Comparison of ENCODE assay signal across 8 mouse cellular contexts in the genomic region with DNA sequence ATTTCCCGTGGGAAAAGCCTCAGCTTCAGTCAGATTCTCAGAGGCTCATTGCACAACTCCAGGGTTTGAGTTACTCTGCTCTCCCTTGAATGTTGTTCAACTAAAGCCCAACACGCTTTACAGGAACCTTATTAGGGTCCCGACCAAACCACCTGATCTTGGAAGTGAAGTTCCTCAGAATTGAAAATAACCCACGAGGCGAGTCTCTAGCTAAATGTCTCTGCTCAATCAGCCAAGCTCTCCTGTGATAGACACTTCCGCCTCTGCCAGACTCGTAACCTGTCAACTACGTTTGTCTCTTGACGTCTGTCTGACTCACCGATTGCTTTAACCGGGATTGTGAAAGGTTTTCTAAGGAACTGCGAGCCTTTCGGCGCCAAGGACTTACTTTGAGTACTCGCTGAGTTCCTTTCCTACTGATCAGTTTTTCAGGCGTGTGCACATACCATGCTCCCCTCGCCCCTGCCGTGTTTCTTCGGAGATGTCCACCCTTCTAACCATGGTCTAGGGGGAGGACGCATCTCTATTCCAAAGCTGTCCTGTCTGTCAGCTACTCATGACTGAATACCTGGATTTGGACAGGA. TPM values are rescaled to one million over a fixed set of nuclear protein-coding genes. Genes with fewer than 3 reads are reported as not detected.
DNase-seq lines count a peak whose midpoint lies in the region; ATAC-seq and TF ChIP-seq lines count a peak whose summit lies in the region.

No protein-coding gene starts in this region.

- no peak for TF ChIP-seq POLR2A in cerebellum, adult 2 months (IDR thresholded peaks at IDR 0.05; ENCODE audit: borderline replicate concordance, insufficient read depth, low read length)
- no peak for TF ChIP-seq POLR2A in thymus, adult 2 months (IDR thresholded peaks at IDR 0.05; ENCODE audit: control insufficient read depth, extremely low read depth, insufficient read depth, low read length, poor library complexity)

- TF ChIP-seq CTCF in cerebellum, adult 2 months (IDR thresholded peaks at IDR 0.05; ENCODE audit: borderline replicate concordance, insufficient read depth, low read depth, low read length), result no peak
- no peak for TF ChIP-seq CTCF in thymus, adult 2 months (IDR thresholded peaks at IDR 0.05; ENCODE audit: borderline replicate concordance, control insufficient read depth, extremely low read depth, insufficient read depth, low read length, poor library complexity)

- H3K4me2 ChIP-seq in embryonic facial prominence, embryonic 12.5 days (replicated peaks), result peak overlapping the region; percentile 86
- peak overlapping the region; percentile 88 for H3K4me2 ChIP-seq in heart, embryonic 15.5 days
- peak overlapping the region; percentile 69 for H3K4me2 ChIP-seq in limb, embryonic 11.5 days (ENCODE audit: low read depth, severe bottlenecking)

- in situ Hi-C loops in ES-E14 (cut with MboI; ENCODE audit: low sequenced_read_pairs in 2 of 2, unreplicated experiment in 2 of 2), result loop anchor here in 1 of 2 experiments (25.0 kb wide), 1 partner anchor 1231 kb away; a partner anchor contains a TSS

- 2% methylated on average over 20 of the region's 20 CpGs for WGBS in cerebellum, adult 2 months
- WGBS in embryonic facial prominence, embryonic 12.5 days, result 2% methylated on average over 20 of the region's 20 CpGs
- WGBS in heart, embryonic 15.5 days, result under 1% methylated on average over 20 of the region's 20 CpGs
- WGBS in limb, embryonic 11.5 days, result 3% methylated on average over 20 of the region's 20 CpGs
- 3% methylated on average over 20 of the region's 20 CpGs for WGBS in midbrain, embryonic 10.5 days
- WGBS in thymus, adult 2 months, result 1% methylated on average over 20 of the region's 20 CpGs

- peak overlapping the region; percentile 82 for H3K4me3 ChIP-seq in cerebellum, adult 2 months (replicated peaks; ENCODE audit: insufficient read depth, low read depth, low read length)
- peak overlapping the region; percentile 47 to 94 for H3K4me3 ChIP-seq in ES-E14 (ENCODE audit: insufficient read depth in 1 of 2, low read depth in 1 of 2, low read length in 2 of 2, poor library complexity in 1 of 2, severe bottlenecking in 1 of 2)
- peak overlapping the region; percentile 77 for H3K4me3 ChIP-seq in embryonic facial prominence, embryonic 12.5 days
- peak overlapping the region; percentile 78 for H3K4me3 ChIP-seq in heart, embryonic 15.5 days
- H3K4me3 ChIP-seq in limb, embryonic 11.5 days (ENCODE audit: low read depth, low read length), result peak overlapping the region; percentile 83
- peak overlapping the region; percentile 84 for H3K4me3 ChIP-seq in midbrain, embryonic 10.5 days
- peak overlapping the region; percentile 68 for H3K4me3 ChIP-seq in thymus, adult 2 months (ENCODE audit: control insufficient read depth, insufficient read depth, low read length)

- H3K27me3 ChIP-seq in cerebellum, adult 2 months (ENCODE audit: control insufficient read depth, insufficient read depth, low read length), result no peaks in the 10 kb centered on the region
- no peaks in the 10 kb centered on the region for H3K27me3 ChIP-seq in embryonic facial prominence, embryonic 12.5 days
- no peaks in the 10 kb centered on the region for H3K27me3 ChIP-seq in heart, embryonic 15.5 days
- H3K27me3 ChIP-seq in limb, embryonic 11.5 days (ENCODE audit: control insufficient read depth, insufficient read depth, low read length), result no peaks in the 10 kb centered on the region
- H3K27me3 ChIP-seq in midbrain, embryonic 10.5 days (ENCODE audit: low read depth, poor library complexity, severe bottlenecking), result no peaks in the 10 kb centered on the region
- H3K27me3 ChIP-seq in thymus, adult 2 months (ENCODE audit: control insufficient read depth, insufficient read depth, low read length), result no peaks in the 10 kb centered on the region

- no peak overlapping the region for H3K27ac ChIP-seq in cerebellum, adult 2 months (ENCODE audit: insufficient read depth, low read length)
- H3K27ac ChIP-seq in ES-E14 (ENCODE audit: insufficient read depth, low read depth, low read length, poor library complexity, severe bottlenecking), result no peak overlapping the region
- no peak overlapping the region for H3K27ac ChIP-seq in embryonic facial prominence, embryonic 12.5 days
- H3K27ac ChIP-seq in heart, embryonic 15.5 days, result peak overlapping the region; percentile 88
- H3K27ac ChIP-seq in limb, embryonic 11.5 days (replicated peaks; ENCODE audit: low read depth, low read length), result no peak overlapping the region
- H3K27ac ChIP-seq in midbrain, embryonic 10.5 days (replicated peaks), result peak overlapping the region; percentile 88
- H3K27ac ChIP-seq in thymus, adult 2 months (ENCODE audit: control insufficient read depth, insufficient read depth, low read length), result peak overlapping the region; percentile 67

- H3K4me1 ChIP-seq in cerebellum, adult 2 months (ENCODE audit: control insufficient read depth, insufficient read depth, low read length), result peaks cover 2% of the 10 kb centered on the region
- H3K4me1 ChIP-seq in ES-E14 (ENCODE audit: control insufficient read depth in 2 of 2, insufficient read depth in 2 of 2, low read length in 2 of 2, poor library complexity in 1 of 2), result peaks cover 0 to 2% of the 10 kb centered on the region in 2 experiments; a peak in 1 of 4 replicates
- H3K4me1 ChIP-seq in embryonic facial prominence, embryonic 12.5 days, result peaks cover 6% of the 10 kb centered on the region
- peaks cover 7% of the 10 kb centered on the region for H3K4me1 ChIP-seq in heart, embryonic 15.5 days (replicated peaks)
- H3K4me1 ChIP-seq in limb, embryonic 11.5 days (ENCODE audit: control insufficient read depth, insufficient read depth, low read length), result no peaks in the 10 kb centered on the region
- peaks cover 11% of the 10 kb centered on the region for H3K4me1 ChIP-seq in midbrain, embryonic 10.5 days
- peaks cover 2% of the 10 kb centered on the region; the same call in 1 of the 2 replicates for H3K4me1 ChIP-seq in thymus, adult 2 months (replicated peaks; ENCODE audit: control insufficient read depth, insufficient read depth, low read length)

- H3K9ac ChIP-seq in ES-E14 (ENCODE audit: insufficient read depth, low read depth, low read length, poor library complexity, severe bottlenecking), result peak overlapping the region; percentile 9
- peak overlapping the region; percentile 49 for H3K9ac ChIP-seq in embryonic facial prominence, embryonic 12.5 days
- peak overlapping the region; percentile 65 for H3K9ac ChIP-seq in heart, embryonic 15.5 days
- H3K9ac ChIP-seq in limb, embryonic 11.5 days (ENCODE audit: low read length), result no peak overlapping the region

- H3K36me3 ChIP-seq in ES-E14 (ENCODE audit: control insufficient read depth, insufficient read depth, low read length, poor library complexity, severe bottlenecking), result no peaks in the 10 kb centered on the region
- no peaks in the 10 kb centered on the region for H3K36me3 ChIP-seq in embryonic facial prominence, embryonic 12.5 days
- H3K36me3 ChIP-seq in heart, embryonic 15.5 days, result no peaks in the 10 kb centered on the region
- no peaks in the 10 kb centered on the region for H3K36me3 ChIP-seq in limb, embryonic 11.5 days (ENCODE audit: control insufficient read depth, insufficient read depth, low read length)
- H3K36me3 ChIP-seq in midbrain, embryonic 10.5 days, result no peaks in the 10 kb centered on the region
- H3K36me3 ChIP-seq in thymus, adult 2 months (ENCODE audit: control insufficient read depth, insufficient read depth, low read length), result no peaks in the 10 kb centered on the region

- peak; percentile 67 for ATAC-seq in embryonic facial prominence, embryonic 12.5 days (ENCODE audit: insufficient number of reproducible peaks, insufficient read depth, low FRiP score, low TSS enrichment)
- ATAC-seq in heart, embryonic 15.5 days (replicated peaks; ENCODE audit: insufficient number of reproducible peaks, insufficient read depth, low FRiP score, low read depth), result peak; percentile 11; the same call in 1 of the 2 replicates
- no peak for ATAC-seq in limb, embryonic 11.5 days (ENCODE audit: insufficient number of reproducible peaks, low FRiP score, low TSS enrichment, low read depth)

- H3K9me3 ChIP-seq in ES-E14 (ENCODE audit: control insufficient read depth, insufficient read depth, low read depth, low read length), result no peaks in the 10 kb centered on the region
- H3K9me3 ChIP-seq in embryonic facial prominence, embryonic 12.5 days, result no peaks in the 10 kb centered on the region
- no peaks in the 10 kb centered on the region for H3K9me3 ChIP-seq in heart, embryonic 15.5 days (replicated peaks)
- no peaks in the 10 kb centered on the region for H3K9me3 ChIP-seq in limb, embryonic 11.5 days (ENCODE audit: control insufficient read depth, low read length)
- no peaks in the 10 kb centered on the region for H3K9me3 ChIP-seq in midbrain, embryonic 10.5 days (replicated peaks)

- peak in 1 of 2 experiments; percentile 30 for DNase-seq in cerebellum, adult 2 months
- no peak for DNase-seq in cerebellum, postnatal 4 days (ENCODE audit: low spot score in 2 of 2)
- peak; percentile 16 for DNase-seq in ES-E14 (ENCODE audit: low read depth, low spot score)
- DNase-seq in limb, embryonic 11.5 days (ENCODE audit: low spot score), result peak; percentile 32
- no peak for DNase-seq in midbrain, embryonic 10.5 days (ENCODE audit: low spot score)
- no peak for DNase-seq in thymus, adult 2 months

TF ChIP-seq in ES-E14, 5 proteins besides CTCF, POLR2A, EP300 and RAD21 (continues in another document):
- no peak for TF ChIP-seq CHD2 (IDR thresholded peaks at IDR 0.05; ENCODE audit: low read depth, low read length)
- TF ChIP-seq MAFK (IDR thresholded peaks at IDR 0.05; ENCODE audit: insufficient read depth, low read depth, low read length), result no peak
- TF ChIP-seq ZC3H11A (IDR thresholded peaks at IDR 0.05; ENCODE audit: borderline replicate concordance, low read depth, low read length), result no peak

RNA-seq across cellular contexts. Expression of a gene that starts 0.6 kb away (rescaled TPM):
- 9.5 and 10.9 TPM in 2 replicates for polyA plus RNA-seq in cerebellum, adult 2 months (2012; rRNA removed)
- total RNA-seq in ES-E14 (2012; rRNA removed), result 6.3 and 6.8 TPM in 2 replicates
- polyA plus RNA-seq in embryonic facial prominence, embryonic 12.5 days (2016; fragmentation: Nextera tagmentation; extraction: Ambion mirVana), result 14.4 and 15.2 TPM in 2 replicates
- polyA plus RNA-seq in heart, embryonic 15.5 days (2015; fragmentation: Nextera tagmentation; extraction: Ambion mirVana), result 9.5 and 11.0 TPM in 2 replicates
- 9.7 and 10.1 TPM in 2 replicates for polyA plus RNA-seq in limb, embryonic 11.5 days (2014; fragmentation: Nextera tagmentation; extraction: Ambion mirVana)
- 13.3 and 15.8 TPM in 2 replicates for polyA plus RNA-seq in midbrain, embryonic 10.5 days (2016; fragmentation: Nextera tagmentation; extraction: Ambion mirVana)
- polyA plus RNA-seq in thymus, adult 2 months (2012; rRNA removed), result 7.6 TPM in 2 replicates

RNA-seq across cellular contexts. Expression of a gene that starts 18.3 kb away (rescaled TPM):
- polyA plus RNA-seq in cerebellum, adult 2 months (2012; rRNA removed), result 122 and 130 TPM in 2 replicates
- 29.0 and 35.9 TPM in 2 replicates for total RNA-seq in ES-E14 (2012; rRNA removed)
- 64.7 and 71.6 TPM in 2 replicates for polyA plus RNA-seq in embryonic facial prominence, embryonic 12.5 days (2016; fragmentation: Nextera tagmentation; extraction: Ambion mirVana)
- 55.7 and 58.2 TPM in 2 replicates for polyA plus RNA-seq in heart, embryonic 15.5 days (2015; fragmentation: Nextera tagmentation; extraction: Ambion mirVana)
- 86.6 and 88.5 TPM in 2 replicates for polyA plus RNA-seq in limb, embryonic 11.5 days (2014; fragmentation: Nextera tagmentation; extraction: Ambion mirVana)
- 62.8 and 66.3 TPM in 2 replicates for polyA plus RNA-seq in midbrain, embryonic 10.5 days (2016; fragmentation: Nextera tagmentation; extraction: Ambion mirVana)
- polyA plus RNA-seq in thymus, adult 2 months (2012; rRNA removed), result 17.8 and 18.5 TPM in 2 replicates

Comparison
In these comparisons a context has a peak if more than half of its experiments do, and no peak if none do; other contexts are left out.
1. DNase-seq: peak in ES-E14 (single experiment) and limb, embryonic 11.5 days (single experiment); none in cerebellum, postnatal 4 days (0 of 2), midbrain, embryonic 10.5 days (single experiment) and thymus, adult 2 months (single experiment).
2. H3K27ac ChIP-seq: peak in heart, embryonic 15.5 days (single experiment), midbrain, embryonic 10.5 days (single experiment) and thymus, adult 2 months (single experiment); none in cerebellum, adult 2 months (single experiment), ES-E14 (single experiment), embryonic facial prominence, embryonic 12.5 days (single experiment) and limb, embryonic 11.5 days (single experiment).
3. Peak in every context shown above with its lines, with median percentiles within 50 percentile points of each other: H3K4me3 ChIP-seq and H3K4me2 ChIP-seq.